Mouse (Mus musculus) neural tube, embryonic 14.5 days (tissue): Measurements from ENCODE around the gene Agap1. TPM values are rescaled to one million over a fixed set of nuclear protein-coding genes. Genes with fewer than 3 reads are reported as not detected.

Experiments
- ATAC-seq: fragments of 200-750 bp; cut with Nextera tagmentation; 2 replicates; pipeline ENCODE4 v1.8.0; 2017; ENCODE audit warnings: low read depth, mild to moderate bottlenecking, moderate TSS enrichment, moderate library complexity
- H3K27ac ChIP-seq: fragments of 300-500 bp; sonication (generic); 2 replicates; pipeline ENCODE4 v1.5.1; 2014; ENCODE audit warnings: low read depth, mild to moderate bottlenecking, control low read depth, low read length, moderate library complexity, mixed read lengths
- H3K27me3 ChIP-seq: fragments of 300-500 bp; sonication (generic); 2 replicates; pipeline ENCODE4 v1.6.1; 2014; ENCODE audit warnings: low read length; ENCODE audit not compliant: control insufficient read depth, insufficient read depth
- H3K36me3 ChIP-seq: fragments of 300-500 bp; sonication (generic); 2 replicates; pipeline ENCODE4 v1.6.1; 2014; ENCODE audit warnings: low read length, mixed read lengths; ENCODE audit not compliant: control insufficient read depth, insufficient read depth
- H3K4me1 ChIP-seq: fragments of 300-500 bp; sonication (generic); 2 replicates; pipeline ENCODE4 v1.6.1; 2014; ENCODE audit warnings: low read length; ENCODE audit not compliant: control insufficient read depth, insufficient read depth
- H3K4me2 ChIP-seq: fragments of 300-500 bp; sonication (generic); 2 replicates; pipeline ENCODE4 v1.6.1; 2014; ENCODE audit warnings: mild to moderate bottlenecking, low read depth, low read length, control low read depth
- H3K4me3 ChIP-seq: fragments of 300-500 bp; sonication (generic); 2 replicates; pipeline ENCODE4 v1.5.1; 2014; ENCODE audit warnings: low read depth, low read length, control low read depth, mixed read lengths
- H3K9ac ChIP-seq: fragments of 300-500 bp; sonication (generic); replicated peaks from 2 replicates; pipeline ENCODE4 v1.6.1; 2014; ENCODE audit warnings: low read depth, mild to moderate bottlenecking, control low read depth, low read length, mixed read lengths
- H3K9me3 ChIP-seq: fragments of 300-500 bp; sonication (generic); 2 replicates; pipeline ENCODE4 v1.6.1; 2016; ENCODE audit warnings: low read length; ENCODE audit not compliant: control insufficient read depth
- WGBS: fragments of 180-500 bp; shearing (Covaris S2); extraction: QIAGEN DNeasy Blood & Tissue Kit; methylation state at CpG from one replicate; pipeline ENCODE4 v1.1.7; 2014; 5-methylcytosine and 5-hydroxymethylcytosine counted together
- polyA plus RNA-seq: library from polyadenylated mRNA; unstranded; fragments of >200 nt; fragmentation: Nextera tagmentation; extraction: Ambion mirVana; gene quantifications from 2 replicates; pipeline ENCODE4 v1.2.1, GENCODE M21; 2014

Agap1 gene
- polyA plus RNA-seq, 1 experiment from 2014 or later, result 76.4 TPM

- H3K9ac ChIP-seq, result no peak overlapping the region
- H3K27me3 ChIP-seq, result no peaks in the 10 kb centered on the region
- H3K9me3 ChIP-seq, result no peaks in the 10 kb centered on the region
- peaks cover 21% of the 10 kb centered on the region for H3K4me1 ChIP-seq
- 39% methylated on average over 18 of the region's 18 CpGs for WGBS
- H3K4me2 ChIP-seq, result no peak overlapping the region
- ATAC-seq, result no peak
- no peak overlapping the region for H3K27ac ChIP-seq
- H3K4me3 ChIP-seq, result no peak overlapping the region
- 0 out of 2 replicates have a peak, but pooled peaks cover 3% of the 10 kb centered on the region for H3K36me3 ChIP-seq
Measured at GRCm38 (mm10) chr1:89714165-89714980, 259.8 kb downstream of the Agap1 start.

- 0 out of 2 replicates have a peak, but pooled peaks cover 3% of the 10 kb centered on the region for H3K36me3 ChIP-seq
- no peaks in the 10 kb centered on the region for H3K9me3 ChIP-seq
- H3K27me3 ChIP-seq, result no peaks in the 10 kb centered on the region
- WGBS, result 97% methylated on average over 2 of the region's 2 CpGs
- H3K4me3 ChIP-seq, result no peak overlapping the region
- no peak overlapping the region for H3K4me2 ChIP-seq
- no peak for ATAC-seq
- H3K4me1 ChIP-seq, result peaks cover 21% of the 10 kb centered on the region
- no peak overlapping the region for H3K9ac ChIP-seq
- H3K27ac ChIP-seq, result no peak overlapping the region
Measured at GRCm38 (mm10) chr1:89716234-89716633, 261.6 kb downstream of the Agap1 start.

- Histone ChIP-seq H3K4me2 (no peak overlapping the region), H3K4me1 (peaks cover 21% of the 10 kb centered on the region), H3K9me3 (no peaks in the 10 kb centered on the region), H3K27me3 (no peaks in the 10 kb centered on the region), H3K36me3 (0 out of 2 replicates have a peak, but pooled peaks cover 1% of the 10 kb centered on the region), H3K27ac (no peak overlapping the region), H3K4me3 (no peak overlapping the region), H3K9ac (no peak overlapping the region)
- 96% methylated on average over 4 of the region's 4 CpGs for WGBS
- ATAC-seq, result no peak
Measured at GRCm38 (mm10) chr1:89717100-89717499, 262.5 kb downstream of the Agap1 start.

GRCm38 (mm10) chr1:89718782-89719403 is 264.3 kb downstream of the Agap1 start:
- H3K9me3 ChIP-seq, result no peaks in the 10 kb centered on the region
- peaks cover 19% of the 10 kb centered on the region for H3K4me1 ChIP-seq
- no peaks in the 10 kb centered on the region for H3K27me3 ChIP-seq
- no peak overlapping the region for H3K4me2 ChIP-seq
- no peak overlapping the region for H3K4me3 ChIP-seq
- H3K36me3 ChIP-seq, result no peaks in the 10 kb centered on the region
- 39% methylated on average over 7 of the region's 7 CpGs for WGBS
- H3K27ac ChIP-seq, result no peak overlapping the region
- ATAC-seq, result no peak
- H3K9ac ChIP-seq, result no peak overlapping the region

GRCm38 (mm10) chr1:89724141-89724540 is 269.5 kb downstream of the Agap1 start:
- Histone ChIP-seq H3K9ac (no peak overlapping the region), H3K9me3 (no peaks in the 10 kb centered on the region), H3K4me1 (peaks cover 8% of the 10 kb centered on the region), H3K4me3 (no peak overlapping the region), H3K27me3 (no peaks in the 10 kb centered on the region), H3K4me2 (no peak overlapping the region), H3K36me3 (peaks cover 7% of the 10 kb centered on the region; the same call in 1 of the 2 replicates), H3K27ac (no peak overlapping the region)
- ATAC-seq, result no peak
- 37% methylated on average over 3 of the region's 3 CpGs for WGBS

GRCm38 (mm10) chr1:89724555-89724954 is 269.9 kb downstream of the Agap1 start:
- ATAC-seq, result no peak
- H3K9me3 ChIP-seq, result no peaks in the 10 kb centered on the region
- WGBS, result 78% methylated on average over 6 of the region's 6 CpGs
- peaks cover 7% of the 10 kb centered on the region; the same call in 1 of the 2 replicates for H3K36me3 ChIP-seq
- no peak overlapping the region for H3K4me2 ChIP-seq
- H3K9ac ChIP-seq, result no peak overlapping the region
- H3K27ac ChIP-seq, result no peak overlapping the region
- peaks cover 7% of the 10 kb centered on the region; the same call in 1 of the 2 replicates for H3K4me1 ChIP-seq
- H3K4me3 ChIP-seq, result no peak overlapping the region
- no peaks in the 10 kb centered on the region for H3K27me3 ChIP-seq

- H3K4me2 ChIP-seq, result no peak overlapping the region
- WGBS, result 63% methylated on average over 9 of the region's 9 CpGs
- no peak overlapping the region for H3K9ac ChIP-seq
- no peaks in the 10 kb centered on the region for H3K27me3 ChIP-seq
- H3K27ac ChIP-seq, result no peak overlapping the region
- H3K4me3 ChIP-seq, result no peak overlapping the region
- H3K9me3 ChIP-seq, result no peaks in the 10 kb centered on the region
- no peak for ATAC-seq
- peaks cover 7% of the 10 kb centered on the region; the same call in 1 of the 2 replicates for H3K36me3 ChIP-seq
- H3K4me1 ChIP-seq, result peaks cover 7% of the 10 kb centered on the region; the same call in 1 of the 2 replicates
Measured at GRCm38 (mm10) chr1:89724957-89725356, 270.4 kb downstream of the Agap1 start.

GRCm38 (mm10) chr1:89728481-89728880 is 273.9 kb downstream of the Agap1 start:
- Histone ChIP-seq H3K27ac (no peak overlapping the region), H3K9me3 (no peaks in the 10 kb centered on the region), H3K27me3 (no peaks in the 10 kb centered on the region), H3K4me3 (no peak overlapping the region), H3K9ac (no peak overlapping the region), H3K36me3 (peaks cover 7% of the 10 kb centered on the region), H3K4me2 (no peak overlapping the region), H3K4me1 (peaks cover 7% of the 10 kb centered on the region; the same call in 1 of the 2 replicates)
- ATAC-seq, result no peak
- 76% methylated on average over 6 of the region's 6 CpGs for WGBS

- H3K27me3 ChIP-seq, result no peaks in the 10 kb centered on the region
- no peak; the same call in 1 of the 2 replicates for ATAC-seq
- H3K4me2 ChIP-seq, result no peak overlapping the region
- H3K9ac ChIP-seq, result no peak overlapping the region
- 88% methylated on average over 13 of the region's 13 CpGs for WGBS
- peaks cover 18% of the 10 kb centered on the region for H3K4me1 ChIP-seq
- H3K9me3 ChIP-seq, result no peaks in the 10 kb centered on the region
- no peak overlapping the region for H3K27ac ChIP-seq
- H3K4me3 ChIP-seq, result no peak overlapping the region
- H3K36me3 ChIP-seq, result peaks cover 7% of the 10 kb centered on the region
Measured at GRCm38 (mm10) chr1:89730589-89731195, 276.1 kb downstream of the Agap1 start.
